Mouse (Mus musculus) limb, embryonic 15.5 days (tissue): ENCODE results near the gene Ninj1. TPM values are rescaled to one million over a fixed set of nuclear protein-coding genes. Genes with fewer than 3 reads are reported as not detected.

Experiments
- ATAC-seq: fragments of 200-750 bp; cut with Nextera tagmentation; 2 replicates; pipeline ENCODE4 v1.8.0; 2017; ENCODE audit warnings: low read depth, moderate TSS enrichment; ENCODE audit not compliant: insufficient number of reproducible peaks, low FRiP score, low TSS enrichment
- H3K27ac ChIP-seq: fragments of 300-500 bp; sonication (generic); 2 replicates; pipeline ENCODE4 v1.5.1; 2015; ENCODE audit warnings: moderate library complexity, mild to moderate bottlenecking, inconsistent platforms
- H3K27me3 ChIP-seq: fragments of 300-500 bp; sonication (generic); 2 replicates; pipeline ENCODE4 v1.6.1; 2015; ENCODE audit warnings: inconsistent platforms
- H3K36me3 ChIP-seq: fragments of 300-500 bp; sonication (generic); 2 replicates; pipeline ENCODE4 v1.6.1; 2015; ENCODE audit warnings: inconsistent platforms
- H3K4me1 ChIP-seq: fragments of 300-500 bp; sonication (generic); 2 replicates; pipeline ENCODE4 v1.6.1; 2015; ENCODE audit warnings: inconsistent platforms
- H3K4me2 ChIP-seq: fragments of 300-500 bp; sonication (generic); 2 replicates; pipeline ENCODE4 v1.6.1; 2015; ENCODE audit warnings: mild to moderate bottlenecking, inconsistent platforms
- H3K4me3 ChIP-seq: fragments of 300-500 bp; sonication (generic); 2 replicates; pipeline ENCODE4 v1.5.1; 2015; ENCODE audit warnings: mild to moderate bottlenecking, inconsistent platforms
- H3K9ac ChIP-seq: fragments of 300-500 bp; sonication (generic); 2 replicates; pipeline ENCODE4 v1.6.1; 2015; ENCODE audit warnings: inconsistent platforms
- H3K9me3 ChIP-seq: fragments of 300-500 bp; sonication (generic); 2 replicates; pipeline ENCODE4 v1.6.1; 2016; ENCODE audit warnings: inconsistent platforms
- WGBS: fragments of 180-500 bp; shearing (Covaris S2); methylation state at CpG from one replicate; pipeline ENCODE4 v1.1.7; 2015; 5-methylcytosine and 5-hydroxymethylcytosine counted together
- polyA plus RNA-seq: library from polyadenylated mRNA; unstranded; fragments of >200 nt; fragmentation: Nextera tagmentation; extraction: Ambion mirVana; gene quantifications from 2 replicates; pipeline ENCODE4 v1.2.1, GENCODE M21; 2015

Gene Ninj1
- polyA plus RNA-seq, 1 experiment from 2014 or later = 56.0 TPM

GRCm38 (mm10) chr13:49154028-49154427, 33.3 kb upstream of the Ninj1 start:
- 69% methylated on average over 10 of the region's 10 CpGs for WGBS
- Histone ChIP-seq H3K27me3 (peaks cover 9% of the 10 kb centered on the region; the same call in 1 of the 2 replicates), H3K36me3 (no peaks in the 10 kb centered on the region), H3K9me3 (no peaks in the 10 kb centered on the region), H3K4me2 (no peak overlapping the region), H3K4me1 (peaks cover 5% of the 10 kb centered on the region; the same call in 1 of the 2 replicates), H3K27ac (no peak overlapping the region), H3K9ac (no peak overlapping the region), H3K4me3 (no peak overlapping the region)
- ATAC-seq = no peak

- no peaks in the 10 kb centered on the region for H3K36me3 ChIP-seq
- no peak overlapping the region for H3K9ac ChIP-seq
- no peak overlapping the region for H3K4me3 ChIP-seq
- H3K9me3 ChIP-seq = no peaks in the 10 kb centered on the region
- peaks cover 5% of the 10 kb centered on the region; the same call in 1 of the 2 replicates for H3K4me1 ChIP-seq
- no peak overlapping the region for H3K4me2 ChIP-seq
- ATAC-seq = no peak
- H3K27me3 ChIP-seq = peaks cover 3% of the 10 kb centered on the region; the same call in 1 of the 2 replicates
- H3K27ac ChIP-seq = no peak overlapping the region
- 42% methylated on average over 7 of the region's 7 CpGs for WGBS
These were observed 32.7 kb upstream of the Ninj1 start for GRCm38 (mm10) chr13:49154621-49155020.

- Histone ChIP-seq H3K9me3 (no peaks in the 10 kb centered on the region), H3K9ac (no peak overlapping the region), H3K4me1 (peaks cover 5% of the 10 kb centered on the region; the same call in 1 of the 2 replicates), H3K27ac (no peak overlapping the region), H3K36me3 (no peaks in the 10 kb centered on the region), H3K4me2 (no peak overlapping the region), H3K27me3 (no peaks in the 10 kb centered on the region), H3K4me3 (no peak overlapping the region)
- no peak for ATAC-seq
- WGBS = 77% methylated on average over 4 of the region's 4 CpGs
These were observed 30.6 kb upstream of the Ninj1 start for GRCm38 (mm10) chr13:49156645-49157044.

GRCm38 (mm10) chr13:49158040-49158713, 29.1 kb upstream of the Ninj1 start:
- H3K36me3 ChIP-seq = no peaks in the 10 kb centered on the region
- H3K4me2 ChIP-seq = no peak overlapping the region
- no peak overlapping the region for H3K9ac ChIP-seq
- WGBS = 68% methylated on average over 10 of the region's 10 CpGs
- H3K27ac ChIP-seq = no peak overlapping the region
- H3K9me3 ChIP-seq = no peaks in the 10 kb centered on the region
- no peak for ATAC-seq
- no peak overlapping the region for H3K4me3 ChIP-seq
- no peaks in the 10 kb centered on the region for H3K27me3 ChIP-seq
- peaks cover 5% of the 10 kb centered on the region; the same call in 1 of the 2 replicates for H3K4me1 ChIP-seq

- Histone ChIP-seq H3K4me1 (no peaks in the 10 kb centered on the region), H3K36me3 (no peaks in the 10 kb centered on the region), H3K4me2 (no peak overlapping the region), H3K4me3 (no peak overlapping the region), H3K9me3 (no peaks in the 10 kb centered on the region), H3K27me3 (no peaks in the 10 kb centered on the region), H3K9ac (no peak overlapping the region), H3K27ac (no peak overlapping the region)
- WGBS = 47% methylated on average over 2 of the region's 2 CpGs
- no peak for ATAC-seq
These were observed 26.0 kb upstream of the Ninj1 start for GRCm38 (mm10) chr13:49161236-49161635.

- Histone ChIP-seq H3K27me3 (no peaks in the 10 kb centered on the region), H3K9me3 (no peaks in the 10 kb centered on the region), H3K4me1 (peaks cover 8% of the 10 kb centered on the region; the same call in 1 of the 2 replicates), H3K4me3 (no peak overlapping the region), H3K36me3 (no peaks in the 10 kb centered on the region), H3K4me2 (no peak overlapping the region), H3K27ac (no peak overlapping the region), H3K9ac (no peak overlapping the region)
- ATAC-seq = no peak
- 75% methylated on average over 4 of the region's 4 CpGs for WGBS
These were observed 24.6 kb upstream of the Ninj1 start for GRCm38 (mm10) chr13:49162722-49163121.

- 75% methylated on average over 7 of the region's 7 CpGs for WGBS
- Histone ChIP-seq H3K27ac (no peak overlapping the region), H3K9ac (no peak overlapping the region), H3K4me1 (peaks cover 8% of the 10 kb centered on the region; the same call in 1 of the 2 replicates), H3K27me3 (no peaks in the 10 kb centered on the region), H3K4me2 (no peak overlapping the region), H3K9me3 (no peaks in the 10 kb centered on the region), H3K4me3 (no peak overlapping the region), H3K36me3 (no peaks in the 10 kb centered on the region)
- ATAC-seq = no peak
These were observed 23.6 kb upstream of the Ninj1 start for GRCm38 (mm10) chr13:49163645-49164044.

GRCm38 (mm10) chr13:49167081-49167480, 20.2 kb upstream of the Ninj1 start:
- no peak overlapping the region for H3K4me3 ChIP-seq

GRCm38 (mm10) chr13:49169448-49170207, 17.7 kb upstream of the Ninj1 start:
- no peaks in the 10 kb centered on the region for H3K36me3 ChIP-seq
- no peaks in the 10 kb centered on the region for H3K9me3 ChIP-seq
- no peak overlapping the region for H3K27ac ChIP-seq
- no peak overlapping the region for H3K9ac ChIP-seq
- ATAC-seq = no peak
- H3K4me1 ChIP-seq = peaks cover 12% of the 10 kb centered on the region; the same call in 1 of the 2 replicates
- 17% methylated on average over 17 of the region's 17 CpGs for WGBS
- H3K27me3 ChIP-seq = no peaks in the 10 kb centered on the region
- H3K4me3 ChIP-seq = no peak overlapping the region
- no peak overlapping the region for H3K4me2 ChIP-seq

More at GRCm38 (mm10) chr13:49167081-49167480, 20.2 kb upstream of the Ninj1 start:
- no peak overlapping the region for H3K9ac ChIP-seq
- H3K27me3 ChIP-seq = no peaks in the 10 kb centered on the region
- H3K9me3 ChIP-seq = no peaks in the 10 kb centered on the region
- no peaks in the 10 kb centered on the region for H3K36me3 ChIP-seq
- no peak for ATAC-seq
- peak overlapping the region; percentile 66 for H3K27ac ChIP-seq
- WGBS = 25% methylated on average over 9 of the region's 9 CpGs
- H3K4me2 ChIP-seq = no peak overlapping the region
- peaks cover 12% of the 10 kb centered on the region; the same call in 1 of the 2 replicates for H3K4me1 ChIP-seq

- Histone ChIP-seq H3K9ac (no peak overlapping the region), H3K4me2 (no peak overlapping the region), H3K4me3 (no peak overlapping the region), H3K27ac (no peak overlapping the region), H3K36me3 (no peaks in the 10 kb centered on the region), H3K9me3 (no peaks in the 10 kb centered on the region), H3K4me1 (peaks cover 12% of the 10 kb centered on the region; the same call in 1 of the 2 replicates), H3K27me3 (no peaks in the 10 kb centered on the region)
- ATAC-seq = no peak
- 90% methylated on average over 11 of the region's 11 CpGs for WGBS
These were observed 16.7 kb upstream of the Ninj1 start for GRCm38 (mm10) chr13:49170623-49171022.

- Histone ChIP-seq H3K9ac (no peak overlapping the region), H3K9me3 (no peaks in the 10 kb centered on the region), H3K4me1 (peaks cover 9% of the 10 kb centered on the region; the same call in 1 of the 2 replicates), H3K27me3 (no peaks in the 10 kb centered on the region), H3K27ac (no peak overlapping the region), H3K36me3 (no peaks in the 10 kb centered on the region), H3K4me3 (no peak overlapping the region), H3K4me2 (no peak overlapping the region)
- ATAC-seq = no peak
- WGBS = 53% methylated on average over 1 of the region's 1 CpGs
These were observed 15.6 kb upstream of the Ninj1 start for GRCm38 (mm10) chr13:49171729-49172128.

- no peak overlapping the region for H3K9ac ChIP-seq
- no peak overlapping the region for H3K4me2 ChIP-seq
- H3K4me3 ChIP-seq = no peak overlapping the region
- no peak overlapping the region for H3K27ac ChIP-seq
- no peak for ATAC-seq
- 84% methylated on average over 7 of the region's 7 CpGs for WGBS
- H3K36me3 ChIP-seq = no peaks in the 10 kb centered on the region
- peaks cover 4% of the 10 kb centered on the region; the same call in 1 of the 2 replicates for H3K4me1 ChIP-seq
- H3K27me3 ChIP-seq = no peaks in the 10 kb centered on the region
- no peaks in the 10 kb centered on the region for H3K9me3 ChIP-seq
These were observed 14.9 kb upstream of the Ninj1 start for GRCm38 (mm10) chr13:49172335-49172734.
